Mouse (Mus musculus) G1E (cell line): ENCODE data around the gene Gm9639.
"Not testable (repeated sequence)": the region's sequence is repeated elsewhere in the genome, so short reads cannot be mapped to it uniquely, and the experiment has no call there.

Source experiments
- CTCF ChIP-seq: IDR thresholded peaks from 2 replicates; pipeline ENCODE4 v1.5.1; 2012; ENCODE audit warnings: low read depth, low read length, inconsistent platforms, mixed read lengths
- GATA1 ChIP-seq: IDR thresholded peaks from 2 replicates; pipeline ENCODE4 v1.6.1; 2012; ENCODE audit warnings: borderline replicate concordance, low read length, inconsistent platforms, mixed read lengths
- POLR2AphosphoS5 ChIP-seq: IDR thresholded peaks from 2 replicates; pipeline ENCODE4 v1.6.1; 2012; ENCODE audit warnings: low read depth, low read length, inconsistent platforms; ENCODE audit not compliant: insufficient replicate concordance
- TAL1 ChIP-seq: conservative IDR thresholded peaks from 2 replicates; pipeline ENCODE4 v1.6.1; 2012; ENCODE audit warnings: low read depth, low read length, inconsistent platforms, mixed read lengths

GRCm38 (mm10) chr10:77759582-77759981 lies 35.3 kb downstream of the Gm9639 start, which contains the start of gene Gm3233:
- not testable (repeated sequence) for TF ChIP-seq CTCF, TAL1, GATA1, POLR2AphosphoS5
